Mouse (Mus musculus): Measurements from ENCODE around the gene Opn3.

Opn3 gene

DNA sequence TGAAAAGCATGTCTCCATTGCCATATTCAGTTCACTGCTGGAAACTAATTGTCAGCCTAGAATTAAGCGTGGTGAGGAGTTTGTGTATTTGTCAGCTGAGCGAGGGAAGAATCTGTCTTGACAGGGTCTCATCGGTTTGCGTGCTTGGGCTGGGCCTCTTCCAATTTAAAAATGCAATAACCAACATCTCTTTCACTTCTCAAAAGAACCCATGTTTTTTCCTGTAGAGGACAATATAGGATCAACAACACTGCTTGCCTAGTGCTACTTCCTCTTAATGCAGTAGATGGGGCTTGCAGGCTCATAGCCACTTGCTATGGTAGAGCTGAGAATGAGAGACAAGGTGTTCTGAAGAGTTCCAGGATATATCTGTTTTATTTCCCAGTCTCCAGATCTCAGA lies 32.7 kb downstream of the Opn3 start:
- no peak for DNase-seq (ENCODE audit: low read depth in 2 of 2, low spot score in 2 of 2)

DNA sequence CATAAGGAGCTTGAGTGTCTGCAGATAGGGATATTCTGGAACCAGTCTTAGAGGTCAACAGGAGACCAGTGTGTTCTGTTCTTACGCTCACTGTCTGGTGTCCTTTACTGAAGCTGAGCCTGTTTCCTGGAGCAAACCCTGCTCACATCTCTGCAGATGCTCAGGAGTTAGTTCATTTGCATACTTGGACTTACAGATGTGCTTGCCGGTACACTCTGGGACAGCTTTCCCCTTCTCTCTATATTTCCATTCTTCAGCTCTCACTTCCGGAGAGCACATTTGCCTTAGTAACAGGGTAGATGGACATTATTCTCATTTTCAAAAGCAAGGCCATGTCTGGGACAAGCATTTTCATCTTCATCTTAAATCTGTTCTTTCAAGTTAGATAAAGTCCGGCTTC lies 44.0 kb downstream of the Opn3 start:
- DNase-seq (ENCODE audit: low read depth in 2 of 2, low spot score in 2 of 2): no peak

DNA sequence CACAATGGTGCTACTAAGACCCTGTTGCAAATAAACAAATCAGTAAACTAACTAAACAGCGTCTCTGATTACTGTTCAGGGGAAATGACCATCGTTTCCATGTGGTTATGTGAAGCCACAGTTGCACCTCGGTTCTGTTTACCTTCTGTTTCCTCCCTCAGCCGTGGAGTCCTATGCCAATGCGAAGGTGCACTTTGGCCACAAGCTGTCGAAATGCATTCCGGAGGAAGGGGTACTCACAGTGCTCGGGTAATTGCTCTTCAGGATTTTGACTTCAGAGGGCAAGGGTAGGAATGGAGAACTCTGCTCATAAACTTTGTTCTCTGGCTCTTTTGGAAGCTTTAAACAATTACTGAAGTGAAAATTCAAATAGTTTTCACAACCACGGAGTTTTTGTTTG lies 45.6 kb downstream of the Opn3 start:
- DNase-seq (ENCODE audit: low read depth in 2 of 2, low spot score in 2 of 2): no peak

DNA sequence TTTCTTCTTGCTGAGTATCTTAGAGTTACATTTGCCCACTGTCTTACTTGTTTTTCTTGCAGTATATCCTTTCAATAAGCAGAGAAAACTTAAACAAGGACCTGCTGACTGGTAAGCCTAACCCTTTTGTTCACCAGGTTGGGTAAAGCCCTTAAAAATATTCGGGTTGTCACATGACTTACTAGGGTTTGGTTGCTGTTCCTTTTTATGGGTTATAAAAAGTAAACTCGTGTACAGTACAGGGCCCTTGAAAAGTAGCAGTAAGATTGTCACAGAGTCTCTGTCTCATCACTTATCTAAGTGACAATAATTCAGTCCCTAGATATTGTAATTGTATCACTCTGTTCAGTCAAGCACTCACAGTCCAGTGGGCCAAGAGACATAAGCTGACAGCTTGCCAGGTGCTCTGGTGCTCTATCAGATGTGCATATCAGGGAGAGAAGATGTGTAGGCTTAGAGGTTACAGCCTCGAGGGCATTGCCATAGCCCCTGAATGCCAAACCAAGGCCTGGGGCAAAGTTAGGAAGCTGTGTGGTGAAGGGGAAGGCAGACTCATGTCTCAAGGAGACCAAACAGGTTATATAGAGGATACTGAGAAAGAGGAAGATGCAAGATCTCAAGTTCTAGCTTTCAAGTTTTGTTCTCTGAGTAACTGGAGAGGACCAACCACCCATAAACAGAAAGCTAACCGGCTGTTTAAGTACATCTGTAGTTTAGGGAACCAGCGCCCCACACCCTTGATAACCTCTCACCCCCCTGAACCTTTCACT lies 48.9 kb downstream of the Opn3 start:
- DNase-seq (ENCODE audit: low read depth in 2 of 2, low spot score in 2 of 2): no peak

DNA sequence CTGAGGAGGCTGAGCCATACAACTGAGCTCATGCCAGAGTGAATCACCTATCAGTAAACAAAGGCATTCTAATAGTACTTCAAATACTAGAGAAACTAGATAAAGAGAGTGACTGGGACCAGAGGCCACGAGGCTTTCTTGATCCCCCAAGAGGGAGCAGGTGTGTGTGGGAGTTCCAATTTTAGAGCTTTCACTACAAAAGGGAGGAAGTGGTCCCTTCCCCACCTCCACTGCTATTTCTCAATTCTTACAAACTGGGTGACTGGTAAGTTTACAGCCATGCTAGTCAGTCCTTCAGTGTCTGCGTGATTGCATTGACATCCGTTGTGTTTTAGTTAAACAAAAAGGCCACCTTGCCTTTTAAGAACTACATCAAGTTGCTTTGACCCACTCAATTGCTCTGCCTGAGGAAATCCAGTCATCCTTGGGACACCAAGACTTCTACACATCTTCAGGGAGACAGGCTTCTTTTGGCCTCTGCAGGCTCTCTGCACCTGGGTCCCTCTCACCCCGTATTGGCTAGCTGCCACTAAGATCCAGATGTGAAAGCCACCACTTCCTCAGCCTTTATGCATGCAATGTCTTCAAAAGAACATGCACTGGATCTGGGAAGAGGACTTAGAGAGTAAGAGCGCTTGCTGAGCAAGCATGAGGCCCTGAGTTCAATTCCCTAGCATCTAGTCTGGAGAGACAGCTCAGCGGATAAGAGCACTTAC lies 52.0 kb downstream of the Opn3 start:
- no peak for DNase-seq (ENCODE audit: low read depth in 2 of 2, low spot score in 2 of 2)

DNA sequence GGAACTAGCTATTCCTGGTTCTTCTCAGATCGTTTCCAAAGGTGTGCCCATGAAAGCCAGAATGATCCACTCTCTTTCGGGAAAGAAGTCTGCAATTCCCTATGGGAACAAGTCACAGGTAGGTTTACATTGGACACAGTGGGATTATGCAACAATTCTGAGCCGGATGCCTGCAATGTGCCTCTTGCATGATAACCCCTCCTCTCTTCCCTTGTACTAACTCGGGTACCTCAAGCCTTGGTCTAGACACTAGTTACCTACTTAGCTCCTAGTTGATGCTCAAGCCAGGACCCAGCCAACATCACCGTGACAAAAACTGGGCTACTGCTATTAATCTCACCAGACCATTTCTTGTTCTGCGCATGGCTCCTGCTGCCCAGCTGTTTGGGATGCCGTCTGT lies 53.5 kb downstream of the Opn3 start:
- DNase-seq (ENCODE audit: low read depth in 2 of 2, low spot score in 2 of 2): no peak

DNA sequence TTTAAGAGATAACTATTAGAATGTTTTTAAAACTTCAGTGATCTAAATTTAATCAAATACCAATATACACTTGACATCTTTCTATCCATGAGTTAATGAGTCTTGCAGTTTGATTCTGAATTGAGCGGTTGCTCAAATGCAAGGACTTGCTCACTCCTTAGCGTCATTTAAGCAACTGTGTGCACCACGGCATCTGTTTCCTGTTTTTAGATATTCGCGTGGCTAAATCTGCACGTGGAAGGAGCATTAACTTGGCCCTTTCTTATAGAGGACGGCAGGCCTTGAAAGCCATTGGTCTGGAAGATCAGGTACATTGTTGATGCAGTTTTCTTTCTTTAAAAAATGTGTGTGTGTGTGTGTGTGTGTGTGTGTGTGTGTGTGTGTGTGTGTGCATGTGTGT lies 54.9 kb downstream of the Opn3 start:
- no peak for DNase-seq (ENCODE audit: low read depth in 2 of 2, low spot score in 2 of 2)

DNA sequence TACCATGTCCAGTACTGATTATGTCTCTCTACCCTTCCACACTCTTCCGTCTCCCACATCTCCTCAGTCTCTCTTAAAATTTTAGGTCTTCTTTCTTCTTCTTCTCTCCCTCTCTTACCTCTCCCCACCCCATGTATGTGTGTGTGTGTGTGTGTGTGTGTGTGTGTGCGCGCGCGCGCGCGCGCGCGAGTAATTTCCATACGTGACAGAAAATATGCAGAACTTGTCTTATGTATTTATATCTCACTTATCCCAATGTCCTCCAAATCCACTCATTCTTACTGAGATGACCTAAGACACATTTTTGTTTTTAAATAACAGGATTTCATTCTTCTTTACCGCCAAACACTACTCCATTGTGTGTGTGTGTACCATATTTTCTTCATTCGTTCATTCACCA lies 60.1 kb downstream of the Opn3 start:
- DNase-seq (ENCODE audit: low read depth in 2 of 2, low spot score in 2 of 2): no peak

DNA sequence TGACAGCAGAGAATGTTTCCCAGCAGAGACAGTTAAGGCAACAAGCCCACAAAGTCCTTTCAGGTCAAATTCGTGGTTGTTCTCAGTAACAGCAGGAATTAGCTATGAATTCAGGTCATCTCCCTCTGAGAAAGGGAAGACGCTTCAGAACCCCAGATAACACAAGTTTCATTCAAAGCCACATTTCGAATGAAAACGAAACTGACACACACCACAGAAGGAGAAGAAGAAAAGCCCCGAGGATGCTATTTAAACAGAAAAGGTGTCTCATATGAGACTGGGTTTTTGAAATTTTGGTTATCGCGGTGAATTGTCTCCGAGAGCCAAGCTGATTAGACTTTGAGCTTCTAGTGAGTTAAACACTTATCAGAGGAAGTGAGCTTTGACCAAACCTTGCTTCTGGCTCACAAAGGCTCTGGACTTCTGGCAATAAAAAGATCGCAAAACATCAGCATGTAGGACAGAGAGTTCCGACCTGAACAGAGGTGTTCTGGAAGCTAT lies 60.8 kb downstream of the Opn3 start:
- no peak for DNase-seq (ENCODE audit: low read depth in 2 of 2, low spot score in 2 of 2)

DNA sequence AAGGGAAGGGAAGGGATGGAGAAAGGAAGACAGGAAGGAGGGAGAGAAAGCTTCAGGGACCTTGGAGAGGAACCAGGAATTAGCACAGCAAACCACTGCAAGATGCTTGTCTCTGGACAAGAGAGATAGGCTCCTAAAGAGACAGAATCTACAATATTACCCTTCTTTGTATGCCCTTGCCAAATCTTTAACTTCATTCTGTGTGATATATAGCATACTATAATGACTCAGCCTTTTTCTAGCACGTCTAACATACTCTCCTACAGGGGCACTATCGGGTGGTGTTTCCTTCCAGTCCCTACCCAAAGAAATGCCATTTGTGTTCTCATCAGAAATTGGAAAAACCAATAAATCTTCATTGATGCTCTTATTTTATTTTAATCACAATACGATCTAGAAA lies 61.5 kb downstream of the Opn3 start:
- DNase-seq (ENCODE audit: low read depth in 2 of 2, low spot score in 2 of 2): no peak

DNA sequence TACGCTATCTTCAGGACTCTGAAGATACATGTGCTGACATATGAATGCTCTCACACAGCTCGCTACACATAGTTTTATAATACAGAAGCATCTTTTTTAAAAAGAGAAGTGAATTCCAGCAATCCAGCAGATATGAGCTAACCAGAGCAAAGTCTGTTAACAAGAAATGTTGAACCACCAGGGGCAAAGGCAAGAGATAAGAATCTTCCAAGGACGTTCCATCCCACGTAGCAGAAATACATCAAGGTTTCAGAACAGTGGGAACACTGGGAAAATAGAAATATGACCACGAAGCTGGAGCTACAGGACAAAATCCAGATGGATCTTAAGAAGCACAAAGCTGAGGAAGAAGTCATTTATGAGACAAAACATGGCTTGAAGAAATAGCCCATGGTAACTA lies 62.2 kb downstream of the Opn3 start:
- no peak for DNase-seq (ENCODE audit: low read depth in 2 of 2, low spot score in 2 of 2)

DNA sequence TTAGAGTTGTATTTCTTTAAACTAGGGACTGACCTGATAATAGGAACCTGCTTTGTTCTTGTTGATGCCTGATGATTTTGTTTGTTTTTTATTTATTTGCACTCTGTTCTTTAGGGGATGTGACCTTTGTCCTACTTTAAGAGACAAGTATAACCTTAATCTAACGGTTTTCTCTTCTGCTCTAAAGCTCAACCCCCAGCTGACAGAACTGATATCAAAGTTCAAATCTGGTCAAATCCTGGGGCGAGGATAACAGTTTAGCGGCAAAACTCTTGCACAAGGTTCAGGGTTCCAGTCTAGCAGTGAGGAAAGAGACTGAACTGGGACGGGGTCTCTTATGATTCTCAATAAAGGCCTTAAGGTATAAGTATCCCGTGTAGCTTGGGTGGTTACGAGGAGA lies 63.3 kb downstream of the Opn3 start:
- no peak for DNase-seq (ENCODE audit: low read depth in 2 of 2, low spot score in 2 of 2)

DNA sequence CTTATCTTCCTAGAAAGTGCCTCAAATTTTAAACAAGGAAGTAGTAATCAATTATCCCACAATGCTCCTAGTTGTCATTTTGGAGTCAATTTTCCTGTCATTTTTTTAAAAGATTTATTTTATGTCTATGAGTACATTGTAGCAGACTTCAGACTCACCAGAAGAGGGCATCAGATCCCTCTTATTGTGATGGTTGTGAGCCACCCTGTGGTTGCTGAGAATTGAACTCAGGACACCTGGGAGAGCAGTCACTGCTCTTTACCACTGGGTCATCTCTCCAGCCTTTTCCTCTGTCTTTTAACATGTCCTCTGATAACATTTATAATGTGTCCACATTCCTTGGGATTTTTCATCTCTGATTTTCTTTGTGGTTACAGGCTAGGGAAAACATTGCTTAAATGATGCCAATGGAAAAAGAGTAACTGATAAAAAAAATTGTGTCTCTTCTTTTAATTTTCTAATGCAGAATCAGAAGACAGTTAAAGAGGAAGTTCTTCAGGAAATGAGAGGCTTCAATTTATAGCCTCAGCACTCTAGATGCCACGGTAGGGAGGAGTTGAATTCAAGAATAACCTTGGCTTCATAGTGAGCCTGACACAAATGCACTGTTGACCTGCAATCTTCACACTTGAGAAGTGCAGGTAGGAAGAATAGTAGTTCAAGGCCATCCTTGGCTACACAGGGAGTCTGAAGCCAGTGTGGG lies 66.4 kb downstream of the Opn3 start:
- DNase-seq (ENCODE audit: low read depth in 2 of 2, low spot score in 2 of 2): peak; percentile 6 to 36

DNA sequence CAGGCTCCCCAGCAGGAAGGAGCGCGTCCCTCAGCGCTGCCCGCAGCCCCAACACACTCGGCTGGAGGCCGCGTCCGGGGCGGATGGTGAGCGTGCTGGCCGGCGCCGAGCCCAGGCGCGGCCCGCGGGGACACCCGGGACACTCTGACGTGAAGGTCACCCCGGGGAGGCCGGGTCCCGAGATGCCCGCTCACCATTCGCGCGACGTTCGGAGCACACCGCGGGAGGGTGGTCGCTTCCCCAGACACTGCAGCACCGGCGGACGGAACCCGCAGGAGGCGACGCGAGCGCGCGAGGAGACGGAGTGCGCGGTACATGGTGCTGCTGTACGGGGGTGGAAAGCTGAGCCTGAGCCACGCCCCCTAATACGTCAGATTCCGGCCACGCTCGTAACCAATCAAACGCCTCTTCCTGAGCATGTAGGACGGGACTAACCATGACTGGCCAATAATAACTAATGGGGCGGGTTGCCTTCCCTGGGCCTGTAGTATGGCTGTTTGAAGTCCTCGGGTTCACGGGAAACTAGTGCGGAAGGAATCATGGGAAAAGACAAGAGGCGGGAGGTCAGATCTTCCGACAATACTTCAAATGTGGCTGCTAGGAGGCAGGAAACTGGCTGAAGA lies 67.2 kb downstream of the Opn3 start, which contains the start of gene Fh1:
TSS of gene Fh1 (minus strand) at position 379 of the 623 bp plus-strand sequence.
- DNase-seq (ENCODE audit: low read depth in 2 of 2, low spot score in 2 of 2): peak; percentile 91

DNA sequence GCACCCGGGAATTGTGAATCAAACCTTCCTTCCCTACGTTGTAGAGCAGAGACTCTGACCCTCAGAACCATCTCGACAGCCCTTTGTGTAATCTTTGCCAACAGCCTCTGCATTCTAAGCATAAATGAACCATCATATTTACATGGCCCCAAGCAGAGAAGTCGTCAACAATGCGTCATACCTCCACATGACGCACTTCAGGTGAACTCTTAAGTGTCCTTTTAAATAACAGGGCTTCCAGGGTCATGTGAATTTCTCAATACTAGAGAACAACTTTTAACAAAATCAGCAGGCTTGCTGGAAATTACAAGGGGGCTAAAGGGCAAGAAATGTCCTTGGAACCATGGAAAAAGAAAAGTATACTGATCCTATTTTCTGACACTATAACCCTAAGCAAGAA lies 68.9 kb downstream of the Opn3 start:
- DNase-seq (ENCODE audit: low read depth in 2 of 2, low spot score in 2 of 2): no peak

DNA sequence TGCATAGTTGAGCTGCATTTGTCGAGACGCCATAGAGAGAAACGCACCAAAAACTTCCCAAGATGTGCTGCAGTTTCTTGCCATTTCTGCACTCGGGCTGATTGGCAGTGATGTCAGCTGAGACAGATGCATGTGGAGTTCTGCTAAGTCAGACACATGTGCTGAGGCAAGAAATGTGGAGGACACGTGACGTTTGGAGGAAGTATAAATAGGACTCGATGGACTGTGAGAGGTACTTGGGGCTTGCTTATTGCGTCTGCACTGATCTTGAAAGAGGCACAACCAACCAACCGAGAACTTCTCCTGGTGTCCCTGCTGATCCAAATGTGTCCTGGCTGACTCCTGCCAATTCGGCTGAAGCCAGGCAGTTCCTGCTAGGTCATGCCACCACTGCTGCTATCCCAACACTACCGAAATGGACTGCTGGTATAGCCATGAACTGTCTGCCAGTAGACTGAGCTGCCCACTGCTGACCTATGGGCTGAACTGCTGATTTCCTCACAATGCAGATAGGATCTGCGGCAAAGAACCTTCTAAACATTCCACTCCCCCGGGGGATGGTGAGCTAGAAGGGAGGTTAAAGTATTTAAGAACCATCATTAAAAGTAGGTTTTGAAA lies 72.7 kb downstream of the Opn3 start, which contains the start of gene Kmo:
TSS of gene Kmo (plus strand) at position 568 of the 618 bp plus-strand sequence.
- no peak for DNase-seq (ENCODE audit: low read depth in 2 of 2, low spot score in 2 of 2)

DNA sequence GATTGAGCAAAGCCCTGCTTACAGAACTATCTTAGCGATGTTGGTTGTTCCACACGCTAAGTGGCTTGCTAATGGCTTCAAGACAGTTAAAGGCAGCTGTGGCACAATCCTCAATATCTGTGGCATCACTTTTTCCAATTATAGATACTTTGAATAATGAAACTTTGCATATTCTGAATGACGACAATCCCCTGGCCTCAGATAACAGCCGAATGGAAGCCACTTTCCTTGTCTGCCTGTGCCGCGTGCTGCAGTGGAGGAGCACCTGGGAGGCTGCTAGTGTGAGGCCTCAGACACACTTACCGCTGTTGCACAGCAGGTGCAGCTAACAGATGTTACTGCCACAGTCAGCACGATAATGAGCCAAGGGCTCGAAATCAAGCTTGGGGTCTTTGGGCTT lies 77.6 kb downstream of the Opn3 start:
- no peak for DNase-seq (ENCODE audit: low read depth in 2 of 2, low spot score in 2 of 2)

All from CD8-positive naive resting alpha-beta T cell, adult 2 months (primary cell).